Mouse (Mus musculus): Measurements from ENCODE around the gene D17H6S53E.
A peak's percentile ranks its signal among the peaks of the same experiment; 100 is the strongest.

D17H6S53E gene

GRCm38 (mm10) chr17:35159638-35160037, 33.5 kb downstream of the D17H6S53E start:
- no peak for DNase-seq (ENCODE audit: low spot score in 2 of 2)

- no peak for DNase-seq (ENCODE audit: low spot score in 2 of 2)
Observed at GRCm38 (mm10) chr17:35161421-35161820, 35.2 kb downstream of the D17H6S53E start.

GRCm38 (mm10) chr17:35162121-35162520, 35.9 kb downstream of the D17H6S53E start:
- no peak for DNase-seq (ENCODE audit: low spot score in 2 of 2)

GRCm38 (mm10) chr17:35162730-35163129, 36.6 kb downstream of the D17H6S53E start:
- DNase-seq (ENCODE audit: low spot score in 2 of 2), result no peak

- no peak for DNase-seq (ENCODE audit: low spot score in 2 of 2)
Observed at GRCm38 (mm10) chr17:35163326-35164081, 37.3 kb downstream of the D17H6S53E start.

- DNase-seq (ENCODE audit: low spot score in 2 of 2), result no peak
Observed at GRCm38 (mm10) chr17:35164218-35164567, 38.0 kb downstream of the D17H6S53E start.

- DNase-seq (ENCODE audit: low spot score in 2 of 2), result peak; percentile 91 to 96
Observed at GRCm38 (mm10) chr17:35164568-35165450, 38.6 kb downstream of the D17H6S53E start, which contains the start of gene Prrc2a. TSS of gene Prrc2a (minus strand) at chr17:35164897.

- no peak for DNase-seq (ENCODE audit: low spot score in 2 of 2)
Observed at GRCm38 (mm10) chr17:35165451-35166155, 39.4 kb downstream of the D17H6S53E start.

GRCm38 (mm10) chr17:35166352-35167035, 40.3 kb downstream of the D17H6S53E start:
- peak in 1 of 2 experiments; percentile 40 for DNase-seq (ENCODE audit: low spot score in 2 of 2)

- DNase-seq (ENCODE audit: low spot score in 2 of 2), result no peak
Observed at GRCm38 (mm10) chr17:35167794-35168193, 41.6 kb downstream of the D17H6S53E start.

- DNase-seq (ENCODE audit: low spot score in 2 of 2), result no peak
Observed at GRCm38 (mm10) chr17:35168541-35169207, 42.5 kb downstream of the D17H6S53E start.

GRCm38 (mm10) chr17:35172445-35173234, 46.5 kb downstream of the D17H6S53E start:
- DNase-seq (ENCODE audit: low spot score in 2 of 2), result no peak

- no peak for DNase-seq (ENCODE audit: low spot score in 2 of 2)
Observed at GRCm38 (mm10) chr17:35173329-35173728, 47.2 kb downstream of the D17H6S53E start.

- no peak for DNase-seq (ENCODE audit: low spot score in 2 of 2)
Observed at GRCm38 (mm10) chr17:35174201-35174977, 48.2 kb downstream of the D17H6S53E start.

- DNase-seq (ENCODE audit: low spot score in 2 of 2), result no peak
Observed at GRCm38 (mm10) chr17:35175382-35175781, 49.2 kb downstream of the D17H6S53E start.

GRCm38 (mm10) chr17:35175968-35176367, 49.8 kb downstream of the D17H6S53E start, which contains the start of gene Aif1:
TSS of gene Aif1 (minus strand) at chr17:35176068.
- DNase-seq (ENCODE audit: low spot score in 2 of 2), result no peak

All from urinary bladder, adult 18-20 months (tissue).